Mouse (Mus musculus): ENCODE measurements around the gene Ppp6r2.
A peak's percentile ranks its signal among the peaks of the same experiment; 100 is the strongest.

Ppp6r2 gene

GRCm38 (mm10) chr15:89210915-89211715, at the start of gene Ppp6r2:
Gene Ppp6r2 (plus strand): TSS chr15:89211553.
- DNase-seq (ENCODE audit: low spot score) = peak; percentile 69

GRCm38 (mm10) chr15:89165478-89165877, 45.9 kb upstream of the Ppp6r2 start:
- no peak for DNase-seq (ENCODE audit: low spot score)

GRCm38 (mm10) chr15:89168922-89169321, 42.4 kb upstream of the Ppp6r2 start:
- DNase-seq (ENCODE audit: low spot score) = no peak

GRCm38 (mm10) chr15:89169431-89169830, 41.9 kb upstream of the Ppp6r2 start:
- no peak for DNase-seq (ENCODE audit: low spot score)

GRCm38 (mm10) chr15:89170102-89170501, 41.3 kb upstream of the Ppp6r2 start:
- DNase-seq (ENCODE audit: low spot score) = no peak

- no peak for DNase-seq (ENCODE audit: low spot score)
These were observed 39.8 kb upstream of the Ppp6r2 start for GRCm38 (mm10) chr15:89171526-89172051.

- DNase-seq (ENCODE audit: low spot score) = no peak
These were observed 38.9 kb upstream of the Ppp6r2 start for GRCm38 (mm10) chr15:89172276-89172935.

- no peak for DNase-seq (ENCODE audit: low spot score)
These were observed 38.1 kb upstream of the Ppp6r2 start for GRCm38 (mm10) chr15:89173024-89173905.

GRCm38 (mm10) chr15:89173906-89174214, 37.5 kb upstream of the Ppp6r2 start:
- DNase-seq (ENCODE audit: low spot score) = no peak

- DNase-seq (ENCODE audit: low spot score) = no peak
These were observed 36.4 kb upstream of the Ppp6r2 start for GRCm38 (mm10) chr15:89174889-89175339.

- DNase-seq (ENCODE audit: low spot score) = no peak
These were observed 35.8 kb upstream of the Ppp6r2 start for GRCm38 (mm10) chr15:89175411-89176155.

GRCm38 (mm10) chr15:89177121-89177520, 34.2 kb upstream of the Ppp6r2 start:
- no peak for DNase-seq (ENCODE audit: low spot score)

- no peak for DNase-seq (ENCODE audit: low spot score)
These were observed 33.6 kb upstream of the Ppp6r2 start for GRCm38 (mm10) chr15:89177576-89178259.

- no peak for DNase-seq (ENCODE audit: low spot score)
These were observed 33.0 kb upstream of the Ppp6r2 start for GRCm38 (mm10) chr15:89178260-89178860.

- no peak for DNase-seq (ENCODE audit: low spot score)
These were observed 32.3 kb upstream of the Ppp6r2 start for GRCm38 (mm10) chr15:89178954-89179629.

- DNase-seq (ENCODE audit: low spot score) = no peak
These were observed 31.8 kb upstream of the Ppp6r2 start for GRCm38 (mm10) chr15:89179630-89179964.

- DNase-seq (ENCODE audit: low spot score) = no peak
These were observed 31.2 kb upstream of the Ppp6r2 start for GRCm38 (mm10) chr15:89180081-89180541.

GRCm38 (mm10) chr15:89180571-89181229, 30.7 kb upstream of the Ppp6r2 start, which contains the start of gene Plxnb2:
Gene Plxnb2 (minus strand): TSS chr15:89180788.
- no peak for DNase-seq (ENCODE audit: low spot score)

- DNase-seq (ENCODE audit: low spot score) = no peak
These were observed 29.6 kb upstream of the Ppp6r2 start for GRCm38 (mm10) chr15:89181561-89182270.

All from c-Kit-positive CD71-positive TER-119-positive erythroid progenitor cells, embryonic 14.5 days (primary cell).